Mouse (Mus musculus) heart, postnatal 0 days (tissue): Measurements from ENCODE around the gene Cacnb4.

ENCODE experiments used
- CTCF ChIP-seq: IDR thresholded peaks from 2 replicates; pipeline ENCODE4 v1.5.1; 2016; ENCODE audit warnings: antibody characterized with exemption, control low read depth, low read depth
- EP300 ChIP-seq: IDR thresholded peaks from 2 replicates; pipeline ENCODE4 v1.6.1; 2016; ENCODE audit warnings: antibody characterized with exemption, low read depth

DNA sequence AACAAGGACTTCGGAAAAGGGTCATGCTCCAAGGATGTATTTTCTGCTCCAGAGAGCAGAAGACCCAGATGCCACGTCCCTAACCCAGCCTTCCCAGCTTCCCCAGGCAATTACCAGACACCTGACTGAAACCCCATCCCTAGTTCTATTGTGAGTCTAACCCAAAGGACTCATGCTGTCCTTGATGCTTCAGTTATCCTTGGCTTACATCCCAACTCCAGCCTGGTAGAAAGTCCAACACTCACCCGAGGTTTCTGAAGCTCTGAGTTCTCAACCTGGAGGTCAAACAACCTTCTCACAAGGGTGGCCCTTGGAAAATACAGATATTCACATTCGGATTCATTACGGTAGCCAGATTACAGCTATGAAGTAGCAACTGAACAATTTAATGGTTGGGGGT, 40.6 kb downstream of the Cacnb4 start:
- TF ChIP-seq CTCF (no peak), EP300 (no peak)
